Mouse (Mus musculus): Measurements from ENCODE around the gene Ulk4.
"Not testable (repeated sequence)": the region's sequence is repeated elsewhere in the genome, so short reads cannot be mapped to it uniquely, and the experiment has no call there.

GRCm38 (mm10) chr9:121045657-121046056 is 231.3 kb downstream of the Ulk4 start:
- TF ChIP-seq CTCF (IDR thresholded peaks at IDR 0.05); POLR2A (IDR thresholded peaks at IDR 0.05; ENCODE audit: insufficient read depth, low read depth, low read length); EP300 (IDR thresholded peaks at IDR 0.05; ENCODE audit: insufficient read depth, low read depth, low read length): not testable (repeated sequence)
